Mouse (Mus musculus): ENCODE data around the gene Rnls. TPM values are rescaled to one million over a fixed set of nuclear protein-coding genes. Genes with fewer than 3 reads are reported as not detected.

Rnls gene
- polyA plus RNA-seq, 1 experiment from 2014 or later, result 10.9 TPM

- Histone ChIP-seq H3K4me3 (replicated peaks; ENCODE audit: low read length) (no peak overlapping the region), H3K36me3 (replicated peaks; ENCODE audit: control insufficient read depth, insufficient read depth) (no peaks in the 10 kb centered on the region), H3K9ac (no peak overlapping the region), H3K9me3 (ENCODE audit: control insufficient read depth, low read length) (no peaks in the 10 kb centered on the region), H3K4me2 (replicated peaks) (no peak overlapping the region), H3K4me1 (replicated peaks; ENCODE audit: control insufficient read depth, insufficient read depth, low read length) (no peaks in the 10 kb centered on the region), H3K27me3 (ENCODE audit: control insufficient read depth, insufficient read depth, low read length) (no peaks in the 10 kb centered on the region), H3K27ac (no peak overlapping the region)
- ATAC-seq (ENCODE audit: low FRiP score) (no peak), DNase-seq (ENCODE audit: low spot score) (no peak)
- 92% methylated on average over 6 of the region's 6 CpGs for WGBS
These were observed 174.2 kb downstream of the Rnls start for GRCm38 (mm10) chr19:33217791-33218300.

GRCm38 (mm10) chr19:33209709-33210108, 182.4 kb downstream of the Rnls start:
- WGBS, result 92% methylated on average over 2 of the region's 2 CpGs

GRCm38 (mm10) chr19:33207991-33208390, 184.1 kb downstream of the Rnls start:
- Histone ChIP-seq H3K4me3 (replicated peaks; ENCODE audit: low read length) (no peak overlapping the region), H3K4me1 (replicated peaks; ENCODE audit: control insufficient read depth, insufficient read depth, low read length) (no peaks in the 10 kb centered on the region), H3K27me3 (ENCODE audit: control insufficient read depth, insufficient read depth, low read length) (no peaks in the 10 kb centered on the region), H3K36me3 (replicated peaks; ENCODE audit: control insufficient read depth, insufficient read depth) (no peaks in the 10 kb centered on the region), H3K27ac (no peak overlapping the region), H3K9ac (no peak overlapping the region), H3K9me3 (ENCODE audit: control insufficient read depth, low read length) (no peaks in the 10 kb centered on the region), H3K4me2 (replicated peaks) (no peak overlapping the region)
- DNase-seq (ENCODE audit: low spot score) (no peak), ATAC-seq (ENCODE audit: low FRiP score) (no peak)
- 74% methylated on average over 1 of the region's 1 CpGs for WGBS

More at GRCm38 (mm10) chr19:33209709-33210108, 182.4 kb downstream of the Rnls start:
- Histone ChIP-seq H3K9ac (no peak overlapping the region), H3K9me3 (ENCODE audit: control insufficient read depth, low read length) (no peaks in the 10 kb centered on the region), H3K4me3 (replicated peaks; ENCODE audit: low read length) (no peak overlapping the region), H3K4me2 (replicated peaks) (no peak overlapping the region), H3K4me1 (replicated peaks; ENCODE audit: control insufficient read depth, insufficient read depth, low read length) (no peaks in the 10 kb centered on the region), H3K27me3 (ENCODE audit: control insufficient read depth, insufficient read depth, low read length) (no peaks in the 10 kb centered on the region), H3K27ac (no peak overlapping the region), H3K36me3 (replicated peaks; ENCODE audit: control insufficient read depth, insufficient read depth) (no peaks in the 10 kb centered on the region)
- no peak for ATAC-seq (ENCODE audit: low FRiP score)
- no peak for DNase-seq (ENCODE audit: low spot score)

- DNase-seq (ENCODE audit: low spot score) (no peak), ATAC-seq (ENCODE audit: low FRiP score) (no peak)
- Histone ChIP-seq H3K9me3 (ENCODE audit: control insufficient read depth, low read length) (no peaks in the 10 kb centered on the region), H3K27me3 (ENCODE audit: control insufficient read depth, insufficient read depth, low read length) (no peaks in the 10 kb centered on the region), H3K4me2 (replicated peaks) (no peak overlapping the region), H3K9ac (no peak overlapping the region), H3K27ac (no peak overlapping the region), H3K36me3 (replicated peaks; ENCODE audit: control insufficient read depth, insufficient read depth) (no peaks in the 10 kb centered on the region), H3K4me1 (replicated peaks; ENCODE audit: control insufficient read depth, insufficient read depth, low read length) (no peaks in the 10 kb centered on the region), H3K4me3 (replicated peaks; ENCODE audit: low read length) (no peak overlapping the region)
- 93% methylated on average over 2 of the region's 2 CpGs for WGBS
These were observed 186.7 kb downstream of the Rnls start for GRCm38 (mm10) chr19:33205389-33205788.

GRCm38 (mm10) chr19:33202422-33202821, 189.7 kb downstream of the Rnls start:
- 86% methylated on average over 6 of the region's 6 CpGs for WGBS
- Histone ChIP-seq H3K9me3 (ENCODE audit: control insufficient read depth, low read length) (no peaks in the 10 kb centered on the region), H3K9ac (no peak overlapping the region), H3K27ac (no peak overlapping the region), H3K4me1 (replicated peaks; ENCODE audit: control insufficient read depth, insufficient read depth, low read length) (no peaks in the 10 kb centered on the region), H3K36me3 (replicated peaks; ENCODE audit: control insufficient read depth, insufficient read depth) (no peaks in the 10 kb centered on the region), H3K4me2 (replicated peaks) (no peak overlapping the region), H3K4me3 (replicated peaks; ENCODE audit: low read length) (no peak overlapping the region), H3K27me3 (ENCODE audit: control insufficient read depth, insufficient read depth, low read length) (no peaks in the 10 kb centered on the region)
- DNase-seq (ENCODE audit: low spot score) (no peak), ATAC-seq (ENCODE audit: low FRiP score) (no peak)

GRCm38 (mm10) chr19:33201181-33201580, 190.9 kb downstream of the Rnls start:
- Histone ChIP-seq H3K27me3 (ENCODE audit: control insufficient read depth, insufficient read depth, low read length) (no peaks in the 10 kb centered on the region), H3K4me2 (replicated peaks) (no peak overlapping the region), H3K4me1 (replicated peaks; ENCODE audit: control insufficient read depth, insufficient read depth, low read length) (no peaks in the 10 kb centered on the region), H3K36me3 (replicated peaks; ENCODE audit: control insufficient read depth, insufficient read depth) (no peaks in the 10 kb centered on the region), H3K27ac (no peak overlapping the region), H3K9ac (no peak overlapping the region), H3K9me3 (ENCODE audit: control insufficient read depth, low read length) (no peaks in the 10 kb centered on the region), H3K4me3 (replicated peaks; ENCODE audit: low read length) (no peak overlapping the region)
- 82% methylated on average over 4 of the region's 4 CpGs for WGBS
- DNase-seq (ENCODE audit: low spot score) (no peak), ATAC-seq (ENCODE audit: low FRiP score) (no peak)

- WGBS, result 54% methylated on average over 2 of the region's 2 CpGs
- Histone ChIP-seq H3K4me3 (replicated peaks; ENCODE audit: low read length) (no peak overlapping the region), H3K9me3 (ENCODE audit: control insufficient read depth, low read length) (no peaks in the 10 kb centered on the region), H3K4me1 (replicated peaks; ENCODE audit: control insufficient read depth, insufficient read depth, low read length) (no peaks in the 10 kb centered on the region), H3K9ac (no peak overlapping the region), H3K27ac (no peak overlapping the region), H3K27me3 (ENCODE audit: control insufficient read depth, insufficient read depth, low read length) (no peaks in the 10 kb centered on the region), H3K36me3 (replicated peaks; ENCODE audit: control insufficient read depth, insufficient read depth) (no peaks in the 10 kb centered on the region), H3K4me2 (replicated peaks) (no peak overlapping the region)
- DNase-seq (ENCODE audit: low spot score), result no peak
- no peak for ATAC-seq (ENCODE audit: low FRiP score)
These were observed 200.0 kb downstream of the Rnls start for GRCm38 (mm10) chr19:33192064-33192463.

- Histone ChIP-seq H3K9me3 (ENCODE audit: control insufficient read depth, low read length) (no peaks in the 10 kb centered on the region), H3K9ac (no peak overlapping the region), H3K4me3 (replicated peaks; ENCODE audit: low read length) (no peak overlapping the region), H3K36me3 (replicated peaks; ENCODE audit: control insufficient read depth, insufficient read depth) (no peaks in the 10 kb centered on the region), H3K27me3 (ENCODE audit: control insufficient read depth, insufficient read depth, low read length) (no peaks in the 10 kb centered on the region), H3K27ac (no peak overlapping the region), H3K4me1 (replicated peaks; ENCODE audit: control insufficient read depth, insufficient read depth, low read length) (no peaks in the 10 kb centered on the region), H3K4me2 (replicated peaks) (no peak overlapping the region)
- DNase-seq (ENCODE audit: low spot score), result no peak
- ATAC-seq (ENCODE audit: low FRiP score), result no peak
- WGBS, result 84% methylated on average over 1 of the region's 1 CpGs
These were observed 203.3 kb downstream of the Rnls start for GRCm38 (mm10) chr19:33188766-33189165.

GRCm38 (mm10) chr19:33179595-33179994, 212.5 kb downstream of the Rnls start:
- H3K36me3 ChIP-seq (replicated peaks; ENCODE audit: control insufficient read depth, insufficient read depth), result no peaks in the 10 kb centered on the region
- WGBS, result 56% methylated on average over 5 of the region's 5 CpGs
- ATAC-seq (ENCODE audit: low FRiP score), result no peak
- H3K27ac ChIP-seq, result no peak overlapping the region
- H3K27me3 ChIP-seq (ENCODE audit: control insufficient read depth, insufficient read depth, low read length), result no peaks in the 10 kb centered on the region
- no peak overlapping the region for H3K4me3 ChIP-seq (replicated peaks; ENCODE audit: low read length)
- no peak overlapping the region for H3K9ac ChIP-seq
- DNase-seq (ENCODE audit: low spot score), result no peak
- H3K4me2 ChIP-seq (replicated peaks), result no peak overlapping the region
- no peaks in the 10 kb centered on the region for H3K4me1 ChIP-seq (replicated peaks; ENCODE audit: control insufficient read depth, insufficient read depth, low read length)
- H3K9me3 ChIP-seq (ENCODE audit: control insufficient read depth, low read length), result no peaks in the 10 kb centered on the region

GRCm38 (mm10) chr19:33178866-33179265, 213.2 kb downstream of the Rnls start:
- no peak for ATAC-seq (ENCODE audit: low FRiP score)
- no peaks in the 10 kb centered on the region for H3K4me1 ChIP-seq (replicated peaks; ENCODE audit: control insufficient read depth, insufficient read depth, low read length)
- no peak overlapping the region for H3K4me3 ChIP-seq (replicated peaks; ENCODE audit: low read length)
- WGBS, result 36% methylated on average over 3 of the region's 3 CpGs
- no peak overlapping the region for H3K27ac ChIP-seq
- no peak overlapping the region for H3K4me2 ChIP-seq (replicated peaks)
- no peaks in the 10 kb centered on the region for H3K9me3 ChIP-seq (ENCODE audit: control insufficient read depth, low read length)
- no peaks in the 10 kb centered on the region for H3K36me3 ChIP-seq (replicated peaks; ENCODE audit: control insufficient read depth, insufficient read depth)
- H3K9ac ChIP-seq, result no peak overlapping the region
- H3K27me3 ChIP-seq (ENCODE audit: control insufficient read depth, insufficient read depth, low read length), result no peaks in the 10 kb centered on the region
- no peak for DNase-seq (ENCODE audit: low spot score)

All from hindbrain, embryonic 14.5 days (tissue).